Mouse (Mus musculus) brain, embryonic 18.5 days (tissue): ENCODE data around the gene Ick.

ENCODE experiments used
- DNase-seq: peaks from one replicate; pipeline ENCODE4 v3.0.0-alpha.2; 2012; ENCODE audit warnings: low read depth, low spot score

Gene Ick

DNA sequence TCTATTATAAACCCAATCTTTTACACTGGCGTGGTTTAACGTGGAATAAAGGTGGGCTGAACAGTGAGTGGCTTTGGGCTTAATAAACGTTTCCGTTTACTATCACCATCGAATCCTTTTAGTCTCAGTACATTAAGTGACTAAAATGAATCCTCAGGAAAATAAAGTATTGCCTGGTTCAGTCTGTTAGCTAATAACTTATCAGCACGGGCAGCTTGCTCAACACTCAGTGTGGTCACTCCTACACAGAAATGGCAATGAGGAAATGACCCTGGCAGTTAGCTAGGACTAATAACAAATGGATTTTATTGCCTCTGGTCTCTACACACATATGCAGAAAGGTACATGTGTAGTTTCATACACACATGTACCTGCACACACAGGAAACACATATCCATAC lies 4.0 kb upstream of the Ick start:
- no peak for DNase-seq

DNA sequence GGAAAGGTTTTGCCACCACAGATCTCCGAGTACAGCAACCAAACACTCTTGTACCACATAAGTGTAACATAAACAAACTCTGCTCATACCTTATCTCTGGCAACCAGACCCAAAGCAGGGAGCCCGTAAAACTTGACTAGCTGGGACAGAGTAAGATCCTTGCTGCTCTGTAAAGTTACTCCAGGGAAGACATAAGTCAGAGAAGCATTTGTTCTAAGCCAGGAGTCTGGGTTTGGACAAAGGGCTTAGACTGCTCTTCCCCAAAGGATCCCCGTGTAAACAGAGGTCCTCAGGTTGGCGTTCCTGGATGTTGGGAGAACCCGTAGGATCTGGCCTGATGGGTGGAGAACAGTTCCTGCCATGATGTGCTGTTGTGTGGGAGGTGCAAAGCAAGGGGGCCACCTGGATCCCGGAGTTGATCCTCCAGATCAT lies 3.5 kb upstream of the Ick start:
- DNase-seq: no peak

DNA sequence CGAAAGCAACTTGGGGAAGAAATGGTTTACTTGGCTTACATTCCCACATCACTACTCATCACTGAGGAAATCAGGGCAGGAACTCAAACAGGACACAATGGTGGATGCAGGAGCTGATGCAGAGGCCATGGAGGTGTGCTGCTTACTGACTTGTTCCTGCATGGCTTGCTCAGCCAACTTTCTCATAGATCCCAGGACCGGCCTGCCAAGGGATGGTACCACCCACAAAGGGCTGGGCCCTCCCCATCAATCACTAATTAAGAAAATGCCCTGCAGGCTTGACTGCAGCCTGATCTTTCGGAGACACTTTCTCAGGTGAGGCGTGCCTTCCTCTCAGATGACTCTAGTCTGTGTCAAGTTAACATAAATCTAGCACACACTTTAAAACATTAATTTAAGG lies 2.2 kb upstream of the Ick start:
- DNase-seq: no peak

DNA sequence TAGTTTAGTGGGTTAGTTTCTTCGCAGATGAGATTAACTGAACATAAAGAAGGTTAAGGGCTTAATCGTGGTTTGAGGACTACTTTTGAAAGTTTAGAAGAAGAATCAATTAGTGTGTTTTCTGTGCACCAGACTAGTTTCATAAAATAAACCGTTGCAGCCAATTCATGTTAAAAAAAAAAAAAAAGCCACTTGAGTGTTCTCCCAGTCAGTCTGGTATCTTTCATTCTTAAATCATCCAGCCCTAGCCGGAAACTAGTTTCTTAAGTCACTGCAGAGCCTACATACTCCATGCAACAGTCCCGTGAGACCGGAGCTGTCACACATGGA lies 1.4 kb upstream of the Ick start:
- DNase-seq: no peak

DNA sequence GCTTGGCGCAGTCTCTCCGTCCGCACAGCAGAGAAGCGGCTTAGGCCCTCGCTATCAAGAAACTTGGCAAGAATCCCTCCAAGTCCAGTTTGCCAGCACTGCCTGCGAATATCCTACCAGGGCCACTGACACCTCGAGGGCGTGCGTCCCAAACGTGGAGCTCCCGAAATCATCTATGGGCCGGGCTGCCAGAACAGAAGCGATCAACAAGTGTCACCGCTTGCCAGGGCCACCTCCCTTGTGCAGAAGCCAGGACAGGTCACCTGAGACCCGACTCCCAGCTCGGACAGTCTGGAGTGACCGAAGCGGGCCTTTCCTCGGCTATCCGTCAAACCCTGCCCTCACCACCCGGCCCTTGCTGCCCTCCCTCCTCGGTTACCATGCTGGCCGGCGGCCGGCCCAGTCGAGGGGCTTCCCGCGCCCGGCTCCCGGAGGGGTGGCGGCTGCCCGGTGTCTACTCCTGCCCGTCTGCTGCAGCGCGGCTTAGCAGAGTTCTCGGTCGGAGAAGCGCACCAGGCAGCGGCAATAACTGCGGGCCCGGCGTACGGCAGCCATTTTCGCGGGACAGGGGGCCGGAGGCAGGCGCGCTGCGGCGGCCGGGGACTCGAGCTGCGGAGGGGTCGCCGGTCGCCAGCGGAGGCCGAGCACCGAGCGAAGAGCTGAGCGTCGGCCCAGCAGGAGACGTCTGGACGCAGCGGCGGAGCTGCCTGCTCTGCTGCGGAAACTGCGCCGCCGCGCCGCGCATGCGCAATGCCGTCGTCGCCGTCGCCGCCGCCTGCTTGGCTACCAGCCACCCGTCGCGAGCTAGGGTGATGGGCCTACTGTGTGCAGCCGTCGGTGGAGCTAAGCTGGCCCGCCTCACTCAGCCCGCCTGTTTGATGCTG lies 838 bp upstream of the Ick start:
- DNase-seq: peak; percentile 68

DNA sequence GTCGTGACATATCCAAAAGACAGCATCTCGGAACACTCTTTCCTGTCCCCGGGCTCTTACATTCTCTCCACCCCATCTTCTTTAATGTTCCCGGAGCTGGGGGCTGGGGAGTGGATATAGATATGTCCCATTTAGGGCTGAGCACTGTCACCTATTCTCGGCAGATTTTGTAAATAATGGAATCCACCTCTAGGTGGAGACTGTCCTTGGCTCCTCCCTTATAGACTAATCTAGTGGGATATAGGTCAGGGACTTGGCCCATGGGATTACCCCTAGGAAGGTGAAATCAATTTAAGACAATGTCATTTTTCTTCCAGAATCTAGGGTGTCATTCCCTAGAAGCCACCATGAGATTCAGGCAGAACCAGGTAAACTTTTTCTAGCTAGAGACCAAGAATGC lies 664 bp downstream of the Ick start:
- no peak for DNase-seq

DNA sequence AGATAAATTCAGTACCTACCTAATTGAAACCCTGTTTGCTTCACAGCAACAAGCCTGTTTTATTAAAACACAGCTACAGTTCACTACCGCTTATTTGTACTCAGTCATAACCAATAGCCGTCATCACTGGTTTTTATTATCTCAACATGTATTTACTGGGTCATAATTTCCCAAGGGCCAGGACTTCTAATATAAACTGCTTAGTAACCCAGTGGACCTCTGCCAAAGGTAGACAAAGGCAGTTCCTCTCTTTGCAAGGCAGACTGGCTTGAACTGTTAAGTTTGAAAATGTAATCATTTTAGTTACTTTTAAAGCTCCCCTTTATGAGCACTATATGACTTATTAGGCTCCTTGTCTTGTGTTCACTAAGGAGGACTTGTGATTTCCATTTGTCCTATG lies 2.5 kb downstream of the Ick start:
- DNase-seq: no peak

DNA sequence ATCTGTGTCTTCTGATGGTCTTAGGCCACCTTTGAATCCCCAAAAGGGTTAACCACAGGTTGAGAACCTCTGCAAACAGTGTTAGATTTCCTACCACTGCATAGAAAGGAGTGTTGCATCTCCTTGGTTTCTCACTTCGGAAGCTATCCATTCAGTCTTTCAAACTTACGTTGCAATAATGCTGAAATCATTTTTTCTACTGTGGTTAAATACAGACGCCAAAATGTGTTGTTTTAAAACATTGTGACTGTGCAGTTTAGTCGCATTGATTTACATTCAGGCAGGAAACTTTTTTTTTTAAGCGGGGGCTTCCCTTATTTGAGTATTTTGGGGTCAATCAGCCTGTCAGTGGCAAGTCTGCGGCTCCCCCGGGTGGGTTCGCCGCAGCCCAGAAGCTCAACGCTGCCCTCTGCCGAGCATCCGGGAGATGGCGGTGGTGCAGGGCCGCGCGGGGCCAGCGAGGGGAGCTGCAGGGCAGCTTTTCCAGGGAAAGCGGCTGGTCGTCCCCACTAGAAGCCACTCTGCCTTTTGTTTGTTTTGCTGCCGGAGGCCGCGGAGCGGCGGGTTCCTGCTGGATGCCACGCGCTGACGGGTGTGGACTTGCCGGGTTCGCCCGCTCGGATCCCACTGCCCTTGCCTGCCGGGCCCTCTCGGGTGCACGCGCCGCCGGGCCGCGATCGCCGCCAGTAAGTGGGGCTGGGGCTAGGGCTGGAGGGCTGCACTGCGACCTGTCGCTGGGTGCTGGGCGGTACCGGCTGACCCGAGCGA lies 4.0 kb downstream of the Ick start:
- peak; percentile 71 for DNase-seq

DNA sequence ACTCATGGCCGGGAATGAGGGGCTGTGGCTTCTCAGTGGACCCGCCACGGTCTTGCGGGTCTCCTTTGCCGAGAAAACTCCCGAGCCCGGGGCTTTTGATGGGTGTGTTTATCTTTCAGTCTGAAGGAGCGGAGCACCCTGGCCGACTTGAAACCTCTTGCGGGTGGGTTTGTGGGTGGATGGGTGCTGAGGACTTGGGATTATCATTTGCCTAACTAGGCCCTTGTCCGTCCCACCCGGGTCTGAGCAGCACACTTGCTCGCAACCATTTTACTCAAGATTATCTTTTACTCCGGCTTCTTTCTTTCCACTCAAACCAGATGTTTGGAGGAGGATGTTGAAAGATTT lies 4.5 kb downstream of the Ick start:
- DNase-seq: no peak

DNA sequence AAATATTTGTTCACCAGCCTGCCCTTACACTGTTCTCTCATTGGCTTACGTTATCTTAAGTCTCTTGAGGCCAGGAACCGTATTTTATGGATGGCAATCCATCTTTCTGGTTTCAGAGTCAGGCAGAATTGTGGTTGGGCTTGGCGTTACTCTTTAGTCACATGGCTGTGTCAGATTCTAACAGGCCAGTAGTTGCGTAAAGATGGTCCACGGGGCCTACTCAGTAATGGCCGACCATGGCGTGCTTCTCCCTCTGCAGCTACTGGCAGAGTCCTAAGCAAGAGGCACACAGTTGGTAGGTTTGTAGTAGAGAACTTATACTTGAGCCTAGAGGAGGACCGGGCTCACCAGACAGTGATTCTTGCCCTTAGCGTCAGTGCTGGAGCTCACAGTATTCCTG lies 6.8 kb downstream of the Ick start:
- DNase-seq: no peak

DNA sequence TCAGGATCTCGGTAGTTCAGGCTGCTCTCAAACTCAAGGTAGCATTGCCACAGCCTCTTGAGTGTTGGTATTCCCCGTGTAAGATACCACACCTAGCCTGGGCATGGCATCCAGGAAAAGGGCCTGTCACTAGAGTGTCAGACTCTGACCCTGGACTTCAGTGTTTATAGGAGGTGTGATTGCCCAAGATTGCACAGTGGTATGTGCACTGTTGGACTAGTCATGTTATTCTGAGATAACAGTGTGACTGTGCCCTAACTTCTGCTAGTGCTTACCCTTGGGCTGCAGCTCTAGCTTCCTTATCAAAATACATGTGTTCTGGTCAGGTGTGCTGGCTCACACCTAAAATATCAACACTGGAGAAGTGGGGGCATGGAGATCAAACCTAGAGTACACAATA lies 8.7 kb downstream of the Ick start:
- DNase-seq: no peak

DNA sequence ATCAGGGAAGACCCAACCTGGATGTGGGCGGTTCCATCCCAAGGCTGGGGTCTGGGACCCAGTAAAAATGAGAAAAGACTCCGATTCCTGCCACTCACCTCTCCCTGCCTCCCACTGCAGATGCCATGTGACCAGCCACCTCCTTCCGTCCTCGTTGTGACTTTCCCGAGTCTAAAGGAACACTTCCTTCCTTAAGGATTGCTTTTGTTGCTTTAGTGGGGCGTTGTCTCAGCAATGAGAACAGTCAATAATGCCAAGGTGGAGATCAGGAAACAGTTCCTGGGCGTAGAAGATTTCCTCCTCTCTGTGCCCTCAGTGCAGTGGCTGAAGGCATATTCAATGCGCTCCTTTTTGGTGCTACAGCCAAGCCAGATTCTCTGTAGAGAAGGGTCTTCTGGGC lies 12.4 kb downstream of the Ick start:
- DNase-seq: no peak

DNA sequence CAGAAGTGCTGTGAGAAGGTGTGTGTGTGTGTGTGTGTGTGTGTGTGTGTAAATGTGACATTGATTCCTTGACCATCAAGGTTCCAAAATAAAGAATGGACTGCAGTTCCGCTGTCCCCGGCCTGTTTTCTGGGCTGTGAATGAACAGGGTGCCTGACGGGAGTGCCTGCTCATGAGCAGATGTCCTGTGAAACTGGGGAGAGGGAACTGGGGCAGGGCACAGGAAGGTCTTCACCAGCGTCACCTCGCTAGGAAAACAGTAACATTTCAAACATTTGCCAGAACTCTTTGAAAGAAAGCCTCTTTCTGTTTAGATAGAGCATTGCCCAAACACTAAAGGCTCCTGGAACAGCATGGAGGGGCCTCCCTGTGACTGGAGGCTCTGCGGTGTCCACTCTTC lies 13.0 kb downstream of the Ick start:
- no peak for DNase-seq

DNA sequence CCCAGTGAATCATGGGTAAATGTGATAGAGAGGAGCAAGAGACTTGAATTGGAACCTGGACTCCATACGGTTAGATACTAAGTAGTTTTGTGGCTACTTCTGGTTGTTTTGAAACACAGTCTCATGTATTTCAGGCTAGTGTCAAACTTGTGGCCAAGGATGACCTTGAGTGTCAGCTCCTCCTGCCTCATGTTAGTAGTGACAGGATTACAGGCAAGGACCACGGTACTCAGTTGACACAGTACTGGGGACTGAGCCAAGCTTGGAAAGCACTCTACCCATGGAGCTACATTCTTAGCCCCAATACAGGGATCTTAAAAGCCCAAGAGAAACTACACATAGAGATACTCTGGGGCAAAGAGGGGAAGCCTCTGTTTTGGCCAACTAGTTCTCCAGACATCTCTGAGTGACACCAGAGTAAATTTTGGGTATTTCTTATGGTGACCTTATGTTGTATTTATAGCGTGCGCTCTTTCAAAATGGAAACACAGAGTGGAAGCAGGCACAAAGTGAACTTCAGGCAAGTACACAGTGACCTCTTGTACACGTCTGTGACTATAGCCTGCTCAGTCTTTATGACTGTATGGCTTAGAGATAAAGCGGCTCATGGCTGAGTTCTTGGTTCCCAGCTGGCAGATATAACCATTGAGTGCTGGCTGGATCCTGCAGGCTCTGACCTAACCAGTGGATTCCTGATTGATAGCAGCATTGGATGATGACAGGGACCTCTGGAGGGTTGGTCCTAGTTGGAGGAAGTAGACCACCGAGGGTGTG lies 14.1 kb downstream of the Ick start:
- DNase-seq: no peak

DNA sequence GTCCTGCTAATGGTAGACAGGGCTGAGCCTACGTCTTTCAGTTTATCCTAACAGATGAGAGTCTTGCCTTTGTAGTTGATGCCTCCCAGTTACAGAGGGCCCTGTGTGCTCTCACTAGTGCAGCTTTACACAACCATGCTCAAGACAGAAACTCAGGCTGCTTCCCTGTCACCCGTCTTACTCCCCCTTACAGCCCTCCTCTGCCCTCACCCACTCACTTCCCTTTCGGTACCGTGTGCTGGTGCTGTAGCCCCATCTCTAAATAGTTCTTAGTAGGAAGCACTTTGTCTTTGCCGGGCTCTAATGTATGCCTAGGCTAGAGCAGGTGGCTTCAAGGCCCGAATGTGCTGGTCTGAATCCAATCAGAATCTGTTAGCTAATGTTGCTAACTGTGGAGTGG lies 15.3 kb downstream of the Ick start:
- DNase-seq: no peak

DNA sequence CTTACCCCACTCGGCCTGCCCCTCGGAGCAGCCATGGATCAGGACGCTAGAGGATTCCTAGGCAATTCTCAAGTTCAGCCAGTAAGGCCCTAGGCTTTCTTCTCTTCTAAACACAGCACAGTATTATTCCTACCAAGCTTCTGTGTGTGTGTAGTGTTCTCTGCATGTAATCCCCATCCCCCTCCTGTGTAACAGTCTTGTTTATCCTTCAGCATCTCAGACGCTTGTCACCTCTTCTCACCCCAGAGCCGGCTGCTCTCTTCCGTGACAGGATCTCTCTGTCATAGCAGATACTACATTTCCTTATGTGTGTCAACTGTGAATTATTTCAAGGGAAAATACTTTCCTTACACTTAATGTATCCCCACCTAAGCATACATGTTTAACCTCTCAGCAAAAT lies 17.0 kb downstream of the Ick start:
- DNase-seq: no peak

DNA sequence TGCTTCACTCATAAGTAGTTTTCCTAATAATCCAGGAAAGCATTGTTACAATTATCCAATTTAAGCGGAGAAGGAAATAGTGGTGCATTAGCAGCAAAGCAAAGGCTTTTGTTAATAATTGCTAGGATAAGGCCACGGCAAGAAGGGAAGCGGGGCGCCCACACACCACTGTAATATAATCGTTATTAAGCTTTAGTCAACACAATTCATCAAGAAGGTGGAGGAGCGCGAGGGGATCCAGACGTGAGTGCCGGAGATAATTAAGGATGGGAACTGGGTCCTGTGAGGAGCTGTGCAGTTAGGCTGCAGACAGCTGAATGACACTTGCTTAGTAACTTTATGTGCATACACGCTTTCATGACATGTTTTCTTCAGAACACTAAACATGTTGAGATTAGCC lies 17.7 kb downstream of the Ick start:
- DNase-seq: no peak

DNA sequence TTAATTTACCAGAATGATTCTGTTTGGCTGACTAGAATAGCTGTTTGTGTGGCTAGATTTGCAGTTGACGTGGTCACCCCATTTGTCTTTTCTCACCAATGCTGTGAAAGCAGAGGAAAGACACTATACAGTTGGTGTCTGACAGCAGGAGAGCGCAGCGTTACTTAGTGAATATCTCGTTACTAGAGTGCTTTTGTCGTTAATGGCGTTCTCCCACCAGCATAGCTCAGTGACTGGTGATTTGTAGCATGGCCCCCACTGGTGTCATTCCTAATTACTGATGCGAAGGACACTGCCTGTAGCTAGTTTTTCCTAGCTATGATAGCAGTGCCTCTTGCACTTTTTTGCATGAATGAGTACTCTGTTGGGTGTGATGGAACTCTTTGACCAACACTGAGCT lies 26.7 kb downstream of the Ick start:
- DNase-seq: no peak

DNA sequence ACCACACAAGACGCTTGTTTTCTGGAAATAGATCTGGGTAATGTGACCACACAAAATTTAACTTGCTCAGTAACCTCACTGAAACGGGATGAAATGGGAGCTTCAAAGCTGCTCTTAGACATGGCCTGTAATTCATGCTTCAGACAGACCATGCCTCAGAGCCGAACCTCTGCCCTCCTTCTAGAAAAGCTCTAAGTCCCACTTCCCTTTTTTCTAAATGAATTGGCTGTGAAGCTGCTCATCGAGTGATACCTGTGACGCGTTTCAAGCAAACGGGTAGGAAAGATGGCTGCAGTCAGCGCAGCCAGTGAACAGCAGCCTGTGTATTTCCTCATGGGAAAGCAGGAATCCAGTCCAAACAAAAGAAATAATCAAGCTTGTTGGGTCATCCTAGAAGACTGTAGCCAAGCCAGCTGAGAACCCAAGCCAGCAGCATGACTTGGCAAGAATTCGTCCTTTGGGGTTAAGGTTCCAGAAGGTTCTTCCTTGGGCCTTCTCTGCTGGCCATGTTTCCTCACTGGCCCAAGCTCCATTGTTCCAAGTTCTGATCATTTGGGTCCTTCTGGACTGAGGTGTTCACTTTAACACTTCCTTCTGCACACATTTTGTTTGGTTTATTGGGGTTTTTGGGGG lies 29.2 kb downstream of the Ick start:
- DNase-seq: no peak

DNA sequence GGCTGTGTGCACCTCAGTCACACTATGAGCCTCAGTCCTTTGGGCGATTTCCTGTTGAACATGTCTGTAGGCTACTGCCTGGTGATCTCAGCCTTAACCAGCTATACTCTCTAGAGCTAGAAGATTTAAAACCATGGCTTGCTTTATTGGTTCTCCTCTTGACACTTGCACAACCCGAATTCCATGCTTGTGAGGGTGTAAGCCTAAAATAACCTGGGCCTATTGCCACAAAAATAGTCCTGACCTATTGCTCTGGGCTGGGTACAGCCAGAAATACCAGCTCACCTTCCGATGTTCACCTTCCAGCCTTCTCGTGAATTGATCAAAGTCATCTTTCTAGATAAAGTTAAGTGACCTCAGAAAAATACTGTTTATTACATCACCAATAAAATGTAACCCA lies 30.5 kb downstream of the Ick start:
- no peak for DNase-seq

DNA sequence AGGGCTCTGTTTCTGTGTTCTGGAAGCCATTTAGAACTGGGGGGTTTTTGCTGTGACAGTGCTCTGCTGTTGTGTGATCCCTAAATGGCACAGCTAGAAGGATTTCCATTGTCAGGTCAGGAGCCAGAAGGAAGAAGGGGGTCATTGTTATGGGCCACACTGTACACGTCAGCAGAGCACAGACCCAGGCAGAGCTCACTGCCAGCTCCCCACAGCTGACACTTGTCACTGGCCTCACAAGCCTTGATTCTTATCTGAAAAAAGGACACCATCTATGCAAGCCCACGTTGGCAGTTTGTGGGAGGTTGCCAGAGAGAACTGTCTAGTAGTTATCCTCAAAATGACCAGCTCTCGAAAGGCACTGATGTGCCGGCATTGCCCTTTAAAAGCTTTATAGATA lies 37.1 kb downstream of the Ick start:
- no peak for DNase-seq

DNA sequence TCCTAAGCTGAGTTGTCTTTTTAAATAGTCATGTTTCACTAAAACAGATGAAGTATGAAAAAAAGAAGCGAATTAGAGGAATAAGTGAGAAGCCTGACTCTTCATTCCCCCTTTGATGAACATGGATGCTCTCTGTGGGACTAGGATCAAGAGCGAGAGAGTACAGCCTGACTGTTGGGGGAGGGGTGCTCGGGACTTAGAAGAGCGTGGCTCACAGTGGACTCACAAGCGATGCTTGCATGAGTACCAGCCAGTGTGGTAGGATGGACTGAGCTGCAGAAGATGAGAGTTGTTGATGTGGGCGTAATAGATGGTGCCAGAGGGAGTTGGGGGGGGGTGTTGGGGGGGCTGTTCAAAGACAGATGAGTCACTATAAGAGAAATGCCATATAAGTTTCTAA lies 37.6 kb downstream of the Ick start:
- no peak for DNase-seq
